Mouse (Mus musculus): ENCODE data around the gene Hs2st1. TPM values are rescaled to one million over a fixed set of nuclear protein-coding genes. Genes with fewer than 3 reads are reported as not detected.

Gene Hs2st1
- polyA plus RNA-seq, 1 experiment from 2014 or later: 5.1 TPM

- Histone ChIP-seq H3K36me3 (ENCODE audit: control insufficient read depth, insufficient read depth, low read length) (no peaks in the 10 kb centered on the region), H3K4me1 (replicated peaks; ENCODE audit: control insufficient read depth, insufficient read depth) (no peaks in the 10 kb centered on the region), H3K27ac (replicated peaks) (no peak overlapping the region), H3K4me2 (replicated peaks; ENCODE audit: low read depth) (no peak overlapping the region), H3K27me3 (ENCODE audit: control insufficient read depth, insufficient read depth, low read length) (no peaks in the 10 kb centered on the region), H3K9ac (ENCODE audit: low read length) (no peak overlapping the region), H3K9me3 (ENCODE audit: control insufficient read depth, low read length) (no peaks in the 10 kb centered on the region), H3K4me3 (ENCODE audit: low read depth, low read length) (no peak overlapping the region)
- no peak for DNase-seq (ENCODE audit: low spot score)
- WGBS: 76% methylated on average over 10 of the region's 10 CpGs
- ATAC-seq (ENCODE audit: low FRiP score, low TSS enrichment): no peak
- TF ChIP-seq CTCF (IDR thresholded peaks at IDR 0.05; ENCODE audit: low read depth): peak; percentile 75
- TF ChIP-seq EP300 (optimal IDR thresholded peaks at IDR 0.05): no peak
Measured at GRCm38 (mm10) chr3:144467521-144467920, 102.5 kb downstream of the Hs2st1 start.

GRCm38 (mm10) chr3:144466108-144466678 lies 103.8 kb downstream of the Hs2st1 start:
- WGBS: 83% methylated on average over 8 of the region's 8 CpGs
- H3K9ac ChIP-seq (ENCODE audit: low read length): no peak overlapping the region

DNA sequence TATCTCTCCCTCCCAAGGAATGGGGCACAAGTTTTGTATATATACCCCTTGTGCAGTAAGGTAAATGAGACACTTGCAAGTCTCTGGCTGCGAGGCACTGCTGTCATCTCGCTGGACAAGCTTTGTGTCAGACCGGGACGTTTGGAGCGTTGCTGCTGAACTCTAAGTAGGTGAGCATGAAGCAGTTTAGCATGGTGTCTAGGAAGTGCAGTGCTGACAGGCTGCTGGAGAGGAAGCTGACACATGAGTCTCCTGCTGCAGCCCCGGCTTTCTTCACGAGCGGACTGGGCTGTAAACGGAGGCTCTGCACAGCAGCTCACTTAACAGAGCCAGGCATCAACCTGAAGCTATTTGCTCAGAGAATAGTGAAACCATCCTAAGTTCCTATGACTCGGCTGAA lies 107.3 kb downstream of the Hs2st1 start:
- no peaks in the 10 kb centered on the region for H3K27me3 ChIP-seq (ENCODE audit: control insufficient read depth, insufficient read depth, low read length)
- H3K36me3 ChIP-seq (ENCODE audit: control insufficient read depth, insufficient read depth, low read length): no peaks in the 10 kb centered on the region
- no peak overlapping the region for H3K9ac ChIP-seq (ENCODE audit: low read length)
- ATAC-seq (ENCODE audit: low FRiP score, low TSS enrichment) (no peak), DNase-seq (ENCODE audit: low spot score) (no peak)
- no peaks in the 10 kb centered on the region for H3K9me3 ChIP-seq (ENCODE audit: control insufficient read depth, low read length)
- no peak overlapping the region for H3K4me2 ChIP-seq (replicated peaks; ENCODE audit: low read depth)
- no peak for TF ChIP-seq EP300 (optimal IDR thresholded peaks at IDR 0.05)
- no peak for TF ChIP-seq CTCF (IDR thresholded peaks at IDR 0.05; ENCODE audit: low read depth)
- 78% methylated on average over 10 of the region's 10 CpGs for WGBS
- no peak overlapping the region for H3K4me3 ChIP-seq (ENCODE audit: low read depth, low read length)
- no peak overlapping the region for H3K27ac ChIP-seq (replicated peaks)
- H3K4me1 ChIP-seq (replicated peaks; ENCODE audit: control insufficient read depth, insufficient read depth): peaks cover 2% of the 10 kb centered on the region; the same call in 1 of the 2 replicates

More at GRCm38 (mm10) chr3:144466108-144466678, 103.8 kb downstream of the Hs2st1 start:
- no peaks in the 10 kb centered on the region for H3K27me3 ChIP-seq (ENCODE audit: control insufficient read depth, insufficient read depth, low read length)
- TF ChIP-seq EP300 (optimal IDR thresholded peaks at IDR 0.05) (no peak), CTCF (IDR thresholded peaks at IDR 0.05; ENCODE audit: low read depth) (no peak)
- H3K4me3 ChIP-seq (ENCODE audit: low read depth, low read length): no peak overlapping the region
- no peak overlapping the region for H3K4me2 ChIP-seq (replicated peaks; ENCODE audit: low read depth)
- H3K9me3 ChIP-seq (ENCODE audit: control insufficient read depth, low read length): no peaks in the 10 kb centered on the region
- no peak for DNase-seq (ENCODE audit: low spot score)
- no peaks in the 10 kb centered on the region for H3K4me1 ChIP-seq (replicated peaks; ENCODE audit: control insufficient read depth, insufficient read depth)
- no peaks in the 10 kb centered on the region for H3K36me3 ChIP-seq (ENCODE audit: control insufficient read depth, insufficient read depth, low read length)
- no peak overlapping the region for H3K27ac ChIP-seq (replicated peaks)
- no peak for ATAC-seq (ENCODE audit: low FRiP score, low TSS enrichment)

DNA sequence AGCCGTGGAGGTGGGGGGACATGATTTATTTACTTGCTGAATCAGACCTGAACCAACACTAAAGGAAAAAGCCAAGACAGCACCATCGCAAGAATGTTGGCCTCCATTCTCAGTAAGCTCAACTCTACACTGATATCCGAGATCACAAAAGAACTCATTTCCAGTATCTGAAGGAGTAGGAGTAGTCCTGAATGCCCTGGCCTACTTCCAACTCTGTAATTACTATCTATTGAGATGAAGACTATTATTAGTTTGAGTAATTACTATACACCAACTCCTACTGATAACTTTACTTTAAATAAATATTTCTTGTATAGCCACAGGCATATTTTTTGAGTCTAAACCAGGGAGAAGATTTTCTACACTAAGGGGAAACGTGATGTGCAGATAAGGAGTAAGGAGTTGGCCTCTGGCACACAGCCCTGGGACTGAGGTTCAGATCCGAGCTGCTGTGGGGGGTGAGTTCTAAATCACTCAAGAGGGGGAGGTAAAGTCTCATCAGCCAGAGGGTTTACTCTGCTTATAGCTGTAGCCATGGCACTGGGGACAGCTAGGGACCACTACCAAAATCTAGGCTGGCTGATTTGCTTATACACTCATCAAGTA lies 109.7 kb downstream of the Hs2st1 start:
- H3K27ac ChIP-seq (replicated peaks): peak overlapping the region; percentile 56
- 0 out of 2 replicates have a peak overlapping the region, but pooled peaks have one; percentile 35 for H3K9ac ChIP-seq (ENCODE audit: low read length)
- WGBS: 29% methylated on average over 5 of the region's 5 CpGs
- H3K36me3 ChIP-seq (ENCODE audit: control insufficient read depth, insufficient read depth, low read length): no peaks in the 10 kb centered on the region
- no peaks in the 10 kb centered on the region for H3K27me3 ChIP-seq (ENCODE audit: control insufficient read depth, insufficient read depth, low read length)
- H3K4me1 ChIP-seq (replicated peaks; ENCODE audit: control insufficient read depth, insufficient read depth): peaks cover 2% of the 10 kb centered on the region; the same call in 1 of the 2 replicates
- 0 out of 2 replicates have a peak overlapping the region, but pooled peaks have one; percentile 12 for H3K4me3 ChIP-seq (ENCODE audit: low read depth, low read length)
- ATAC-seq (ENCODE audit: low FRiP score, low TSS enrichment): no peak
- TF ChIP-seq CTCF (IDR thresholded peaks at IDR 0.05; ENCODE audit: low read depth) (no peak), EP300 (optimal IDR thresholded peaks at IDR 0.05) (no peak)
- H3K4me2 ChIP-seq (replicated peaks; ENCODE audit: low read depth): peak overlapping the region; percentile 25
- no peaks in the 10 kb centered on the region for H3K9me3 ChIP-seq (ENCODE audit: control insufficient read depth, low read length)
- no peak for DNase-seq (ENCODE audit: low spot score)

GRCm38 (mm10) chr3:144459285-144459697 lies 110.7 kb downstream of the Hs2st1 start:
- Histone ChIP-seq H3K36me3 (ENCODE audit: control insufficient read depth, insufficient read depth, low read length) (no peaks in the 10 kb centered on the region), H3K27me3 (ENCODE audit: control insufficient read depth, insufficient read depth, low read length) (no peaks in the 10 kb centered on the region), H3K9me3 (ENCODE audit: control insufficient read depth, low read length) (no peaks in the 10 kb centered on the region), H3K27ac (replicated peaks) (peak overlapping the region; percentile 56), H3K4me2 (replicated peaks; ENCODE audit: low read depth) (peak overlapping the region; percentile 25), H3K9ac (ENCODE audit: low read length) (0 out of 2 replicates have a peak overlapping the region, but pooled peaks have one; percentile 35), H3K4me1 (replicated peaks; ENCODE audit: control insufficient read depth, insufficient read depth) (peaks cover 2% of the 10 kb centered on the region; the same call in 1 of the 2 replicates), H3K4me3 (ENCODE audit: low read depth, low read length) (peak overlapping the region; percentile 12; the same call in 1 of the 2 replicates)
- DNase-seq (ENCODE audit: low spot score) (no peak), ATAC-seq (ENCODE audit: low FRiP score, low TSS enrichment) (peak; percentile 34; the same call in 1 of the 2 replicates)
- WGBS: 32% methylated on average over 8 of the region's 8 CpGs
- TF ChIP-seq EP300 (optimal IDR thresholded peaks at IDR 0.05): no peak
- TF ChIP-seq CTCF (IDR thresholded peaks at IDR 0.05; ENCODE audit: low read depth): no peak

Data from stomach, postnatal 0 days (tissue).